ENCODE assay signal across 8 mouse cellular contexts in genomic region chr1:80339425-80340021, GRCm38 (mm10). TPM values are rescaled to one million over a fixed set of nuclear protein-coding genes. Genes with fewer than 3 reads are reported as not detected.
DNase-seq lines count a peak whose midpoint lies in the region; ATAC-seq and TF ChIP-seq lines count a peak whose summit lies in the region.

No protein-coding gene starts in this region.

- dilution Hi-C loops in CH12.LX (cut with MboI; ENCODE audit: extremely low pct_ligation_motif_present, extremely low pct_unique_long_range_greater_than_20kb, low sequenced_read_pairs), result no loop called here

- WGBS in heart, embryonic 16.5 days, result under 1% methylated on average over 33 of the region's 33 CpGs
- WGBS in spleen, adult 2 months, result under 1% methylated on average over 33 of the region's 33 CpGs

- no peak for TF ChIP-seq RAD21 in CH12.LX (IDR thresholded peaks at IDR 0.05; ENCODE audit: low read depth, low read length)

- no peaks in the 10 kb centered on the region for H3K27me3 ChIP-seq in CH12.LX (replicated peaks)
- H3K27me3 ChIP-seq in heart, embryonic 16.5 days (ENCODE audit: control insufficient read depth, insufficient read depth, low read length), result no peaks in the 10 kb centered on the region
- no peaks in the 10 kb centered on the region for H3K27me3 ChIP-seq in megakaryocyte, embryonic 14.5 days (replicated peaks)
- no peaks in the 10 kb centered on the region for H3K27me3 ChIP-seq in spleen, adult 2 months (ENCODE audit: control insufficient read depth, insufficient read depth, low read length)

- no peak for TF ChIP-seq POLR2A in CH12.LX (IDR thresholded peaks at IDR 0.05; ENCODE audit: low read depth, low read length)
- TF ChIP-seq POLR2A in spleen, adult 2 months (IDR thresholded peaks at IDR 0.05; ENCODE audit: low read depth, low read length), result no peak

- peak overlapping the region; percentile 100 for H3K9ac ChIP-seq in CH12.LX (ENCODE audit: insufficient read depth, low read depth)
- H3K9ac ChIP-seq in heart, embryonic 16.5 days (ENCODE audit: low read length), result peak overlapping the region; percentile 98

- DNase-seq in heart, adult 8-10 months (ENCODE audit: low spot score), result peak; percentile 10
- no peak for DNase-seq in heart, postnatal 14 days
- no peak for DNase-seq in CH12.LX (ENCODE audit: extremely low read depth)
- DNase-seq in embryo, embryonic 11.5 days (ENCODE audit: low read depth, low spot score), result peak; percentile 5
- DNase-seq in layer of hippocampus, postnatal 25 days (ENCODE audit: extremely low spot score in 1 of 2, low spot score in 1 of 2), result peak; percentile 15 to 26
- no peak for DNase-seq in spleen, adult 2 months (ENCODE audit: low read depth in 1 of 2, low spot score in 2 of 2)

- peaks cover 0 to 12% of the 10 kb centered on the region in 2 experiments for H3K36me3 ChIP-seq in CH12.LX (replicated peaks in 1 of 2; ENCODE audit: control insufficient read depth in 1 of 2, insufficient read depth in 1 of 2, low read length in 1 of 2)
- no peaks in the 10 kb centered on the region for H3K36me3 ChIP-seq in heart, embryonic 16.5 days (ENCODE audit: control insufficient read depth, insufficient read depth)
- peaks cover 10% of the 10 kb centered on the region for H3K36me3 ChIP-seq in megakaryocyte, embryonic 14.5 days (replicated peaks; ENCODE audit: low read length)
- H3K36me3 ChIP-seq in spleen, adult 2 months (ENCODE audit: control insufficient read depth, insufficient read depth, low read length), result no peaks in the 10 kb centered on the region; the same call in 1 of the 2 replicates

- ATAC-seq in heart, embryonic 16.5 days (replicated peaks; ENCODE audit: extremely low read depth, insufficient read depth, low FRiP score), result no peak

- peak overlapping the region; percentile 58 for H3K4me2 ChIP-seq in CH12.LX (ENCODE audit: insufficient read depth, low read depth, poor library complexity, severe bottlenecking)
- peak overlapping the region; percentile 93 for H3K4me2 ChIP-seq in heart, embryonic 16.5 days (ENCODE audit: low read depth, low read length)

- no peaks in the 10 kb centered on the region for H3K9me3 ChIP-seq in CH12.LX (replicated peaks; ENCODE audit: low read length)
- H3K9me3 ChIP-seq in heart, embryonic 16.5 days (replicated peaks; ENCODE audit: control insufficient read depth, low read length), result no peaks in the 10 kb centered on the region
- H3K9me3 ChIP-seq in megakaryocyte, embryonic 14.5 days, result no peaks in the 10 kb centered on the region

- peaks cover 40% of the 10 kb centered on the region for H3K79me2 ChIP-seq in CH12.LX (replicated peaks; ENCODE audit: control insufficient read depth, extremely low read depth, insufficient read depth, poor library complexity, severe bottlenecking)

- TF ChIP-seq CTCF in CH12.LX (conservative IDR thresholded peaks at IDR 0.05 in 1 of 2, IDR thresholded peaks at IDR 0.05 in 1 of 2; ENCODE audit: low read depth in 2 of 2, low read length in 2 of 2), result no peak
- TF ChIP-seq CTCF in spleen, adult 2 months (IDR thresholded peaks at IDR 0.05; ENCODE audit: extremely low read depth, insufficient read depth, insufficient read length, insufficient replicate concordance), result no peak

- peak overlapping the region; percentile 88 to 100 (median 89) for H3K4me3 ChIP-seq in CH12.LX (replicated peaks in 1 of 3; ENCODE audit: low read depth in 2 of 3, low read length in 2 of 3, poor library complexity in 1 of 3)
- H3K4me3 ChIP-seq in heart, embryonic 16.5 days (ENCODE audit: low read length), result peak overlapping the region; percentile 94
- H3K4me3 ChIP-seq in megakaryocyte, embryonic 14.5 days (replicated peaks), result peak overlapping the region; percentile 97
- peak overlapping the region; percentile 79 for H3K4me3 ChIP-seq in spleen, adult 2 months (ENCODE audit: extremely low read depth, insufficient read depth, insufficient read length)

- in situ Hi-C loops in CH12.LX (cut with MboI; ENCODE audit: low pct_ligation_motif_present, low pct_unique_long_range_greater_than_20kb, low sequenced_read_pairs), result no loop called here

- intact Hi-C loops in heart, postnatal 14 days (cut with DNase I), result loop anchor here (5.0 kb wide), 3 partner anchors 52 to 173 kb away; no protein-coding TSS in a partner anchor

- peak overlapping the region; percentile 56 for H3K27ac ChIP-seq in CH12.LX (ENCODE audit: insufficient read depth, low read depth)
- peak overlapping the region; percentile 98 for H3K27ac ChIP-seq in heart, embryonic 16.5 days (ENCODE audit: low read length)
- peak overlapping the region; percentile 94 for H3K27ac ChIP-seq in spleen, adult 2 months (ENCODE audit: insufficient read depth, low read length)

- TF ChIP-seq EP300 in CH12.LX (IDR thresholded peaks at IDR 0.05; ENCODE audit: low read length), result no peak

- peaks cover 6 to 38% of the 10 kb centered on the region in 2 experiments; a peak in 3 of 4 replicates for H3K4me1 ChIP-seq in CH12.LX (ENCODE audit: control insufficient read depth in 1 of 2, insufficient read depth in 2 of 2)
- peaks cover 23% of the 10 kb centered on the region for H3K4me1 ChIP-seq in heart, embryonic 16.5 days (ENCODE audit: control insufficient read depth, insufficient read depth, low read length)
- peaks cover 43% of the 10 kb centered on the region for H3K4me1 ChIP-seq in megakaryocyte, embryonic 14.5 days
- peaks cover 7% of the 10 kb centered on the region for H3K4me1 ChIP-seq in spleen, adult 2 months (ENCODE audit: control insufficient read depth, insufficient read depth, insufficient read length)

TF ChIP-seq in CH12.LX, 34 proteins besides CTCF, POLR2A, EP300 and RAD21:
- TF ChIP-seq ZNF384 (IDR thresholded peaks at IDR 0.05; ENCODE audit: low read depth, low read length) (no peak), ZKSCAN1 (IDR thresholded peaks at IDR 0.05; ENCODE audit: borderline replicate concordance, low read depth, low read length) (no peak), MXI1 (IDR thresholded peaks at IDR 0.05; ENCODE audit: low read depth, low read length) (peak; percentile 46), IRF4 (IDR thresholded peaks at IDR 0.05; ENCODE audit: low read depth, low read length) (no peak), MAZ (IDR thresholded peaks at IDR 0.05; ENCODE audit: low read depth, low read length) (0 out of 2 replicates have a peak, but pooled peaks have one; percentile 11), MYC (IDR thresholded peaks at IDR 0.05; ENCODE audit: low read depth, low read length) (0 out of 2 replicates have a peak, but pooled peaks have one; percentile 41), NRF1 (IDR thresholded peaks at IDR 0.05; ENCODE audit: low read depth, low read length) (0 out of 2 replicates have a peak, but pooled peaks have one; percentile 1), SIN3A (IDR thresholded peaks at IDR 0.05; ENCODE audit: low read length) (peak; percentile 79)

RNA-seq across cellular contexts. Expression of gene Cul3, which starts 0.8 kb away (rescaled TPM):
- total RNA-seq in heart, adult 8-10 months (2022), result 100 to 1,000 TPM; 118 to 167 (median 129) TPM
- total RNA-seq in heart, postnatal 14 days (2021), result 100 to 1,000 TPM; 116 to 123 TPM
- total RNA-seq in CH12.LX (2012; rRNA removed), result 65.5 and 82.2 TPM in 2 replicates
- 232 and 237 TPM in 2 replicates for total RNA-seq in CH12.LX (2014; rRNA removed)
- polyA plus RNA-seq in CH12.LX (2012; ENCODE audit: insufficient read length, low read depth), result 148 and 176 TPM in 2 replicates
- polyA plus RNA-seq in heart, embryonic 16.5 days (2015; fragmentation: Nextera tagmentation; extraction: Ambion mirVana), result 21.3 and 26.0 TPM in 2 replicates
- 100 to 1,000 TPM; 120 to 125 TPM for total RNA-seq in layer of hippocampus, postnatal 25 days (2021)
- polyA plus RNA-seq in megakaryocyte, embryonic 14.5 days (2012; ENCODE audit: insufficient read depth, low replicate concordance), result 1.1 and 10.6 TPM in 2 replicates
- polyA plus RNA-seq in spleen, adult 2 months (2012; rRNA removed), result 4.5 and 5.4 TPM in 2 replicates

Comparison
In these comparisons a context has a peak if more than half of its experiments do, and no peak if none do; other contexts are left out.
1. DNase-seq: peak in heart, adult 8-10 months (single experiment), embryo, embryonic 11.5 days (single experiment) and layer of hippocampus, postnatal 25 days (2 of 2); none in heart, postnatal 14 days (0 of 2), CH12.LX (single experiment) and spleen, adult 2 months (0 of 2).
2. Peak in every context shown above with its lines, with median percentiles within 50 percentile points of each other: H3K27ac ChIP-seq and H3K4me3 ChIP-seq.